ENCODE assay signal across 20 mouse cellular contexts in the genomic region with DNA sequence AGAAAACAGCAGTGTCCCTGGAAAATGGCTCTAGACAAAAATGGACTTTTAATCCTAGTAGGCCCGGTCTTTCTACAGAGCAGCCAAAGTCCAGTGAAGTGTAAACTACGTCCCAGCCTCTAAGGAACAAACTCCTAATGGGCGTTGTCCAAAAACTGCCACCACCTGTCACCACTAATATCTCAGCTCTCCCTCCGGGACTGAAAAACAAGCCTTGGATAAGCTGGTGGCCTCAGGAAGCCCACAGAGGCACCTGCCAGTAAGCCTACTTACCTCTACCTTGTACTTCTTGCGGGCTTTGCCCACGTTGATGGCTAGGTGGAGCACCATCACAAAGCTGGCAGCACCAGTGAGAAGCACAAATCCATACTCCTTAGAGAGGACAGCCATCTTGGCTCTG. TPM values are rescaled to one million over a fixed set of nuclear protein-coding genes. Genes with fewer than 3 reads are reported as not detected.
DNase-seq lines count a peak whose midpoint lies in the region; ATAC-seq and TF ChIP-seq lines count a peak whose summit lies in the region.
"Had no signal": no experiment of that assay in that cellular context is flagged by ENCODE, and none has a peak within 500 bp of the region (broad histone marks: within the 10 kb centered on the region; RNA-seq: fewer than 3 reads in every experiment).

No protein-coding gene starts in this region.

- no peak for TF ChIP-seq POLR2A in kidney, adult 2 months (IDR thresholded peaks at IDR 0.05; ENCODE audit: low read depth, low read length)

- H3K36me3 ChIP-seq in kidney, adult 2 months (ENCODE audit: control insufficient read depth, insufficient read depth, low read length): no peaks in the 10 kb centered on the region; the same call in 1 of the 2 replicates
- no peaks in the 10 kb centered on the region for H3K36me3 ChIP-seq in intestine, embryonic 15.5 days
- H3K36me3 ChIP-seq in liver, embryonic 13.5 days: peaks cover 95% of the 10 kb centered on the region
- peaks cover 4% of the 10 kb centered on the region; the same call in 1 of the 2 replicates for H3K36me3 ChIP-seq in stomach, embryonic 15.5 days
- H3K36me3 ChIP-seq: limb, embryonic 10.5 days had no signal

- H3K4me3 ChIP-seq in kidney, adult 2 months (ENCODE audit: insufficient read depth, low read depth, low read length): no peak overlapping the region
- no peak overlapping the region for H3K4me3 ChIP-seq in intestine, embryonic 15.5 days (replicated peaks)
- H3K4me3 ChIP-seq in liver, embryonic 13.5 days (replicated peaks): no peak overlapping the region
- no peak overlapping the region for H3K4me3 ChIP-seq in stomach, embryonic 15.5 days (replicated peaks)
- H3K4me3 ChIP-seq: left cerebral cortex, adult 2 months; limb, embryonic 10.5 days had no signal

- H3K9ac ChIP-seq in intestine, embryonic 15.5 days: no peak overlapping the region
- H3K9ac ChIP-seq in liver, embryonic 13.5 days: peak overlapping the region; percentile 12; the same call in 1 of the 2 replicates
- no peak overlapping the region for H3K9ac ChIP-seq in stomach, embryonic 15.5 days
- H3K9ac ChIP-seq: forebrain, postnatal 0 days had no signal

- peak; percentile 52 for ATAC-seq in intestine, embryonic 15.5 days
- ATAC-seq in liver, embryonic 13.5 days (ENCODE audit: low read depth): no peak
- ATAC-seq in stomach, embryonic 15.5 days (ENCODE audit: insufficient read depth, low FRiP score, low read depth): no peak
- ATAC-seq: forebrain, postnatal 0 days; hindbrain, embryonic 16.5 days; Patski had no signal

- no peaks in the 10 kb centered on the region for H3K27me3 ChIP-seq in kidney, adult 2 months (replicated peaks; ENCODE audit: control insufficient read depth, insufficient read depth, low read length)
- H3K27me3 ChIP-seq in intestine, embryonic 15.5 days (replicated peaks): no peaks in the 10 kb centered on the region
- no peaks in the 10 kb centered on the region for H3K27me3 ChIP-seq in liver, embryonic 13.5 days
- no peaks in the 10 kb centered on the region for H3K27me3 ChIP-seq in stomach, embryonic 15.5 days (replicated peaks)
- H3K27me3 ChIP-seq: Patski had no signal

- H3K4me2 ChIP-seq in intestine, embryonic 15.5 days (replicated peaks): no peak overlapping the region
- H3K4me2 ChIP-seq in liver, embryonic 13.5 days: no peak overlapping the region
- H3K4me2 ChIP-seq in stomach, embryonic 15.5 days: no peak overlapping the region
- H3K4me2 ChIP-seq: midbrain, embryonic 11.5 days had no signal

- 57% methylated on average over 6 of the region's 6 CpGs for WGBS in kidney, adult 2 months
- WGBS in intestine, embryonic 15.5 days: 56% methylated on average over 6 of the region's 6 CpGs
- 75% methylated on average over 6 of the region's 6 CpGs for WGBS in liver, embryonic 13.5 days (ENCODE audit: insufficient replicate concordance)
- WGBS in stomach, embryonic 15.5 days: 63% methylated on average over 6 of the region's 6 CpGs

- peaks cover 30% of the 10 kb centered on the region; the same call in 1 of the 2 replicates for H3K4me1 ChIP-seq in kidney, adult 2 months (ENCODE audit: control insufficient read depth, insufficient read depth, low read length)
- H3K4me1 ChIP-seq in intestine, embryonic 15.5 days (replicated peaks): peaks cover 11% of the 10 kb centered on the region; the same call in 1 of the 2 replicates
- peaks cover 95% of the 10 kb centered on the region for H3K4me1 ChIP-seq in liver, embryonic 13.5 days (replicated peaks)
- H3K4me1 ChIP-seq in stomach, embryonic 15.5 days: 0 out of 2 replicates have a peak, but pooled peaks cover 6% of the 10 kb centered on the region

- DNase-seq in kidney, adult 2 months: peak; percentile 78
- DNase-seq in kidney, adult 18-20 months: no peak
- DNase-seq in liver, embryonic 13.5 days: no peak
- DNase-seq in retina, postnatal 1 day: no peak
- no peak for DNase-seq in cerebellum, adult 18-20 months
- DNase-seq: adrenal gland, postnatal 36 days; cerebellum, adult 9-11 months; forebrain, postnatal 0 days; kidney, adult 11 months; layer of hippocampus, adult 9-11 months; lung, adult 18-20 months; lung, postnatal 10 days; right cerebral cortex, adult 18-20 months had no signal

- no peak overlapping the region; the same call in 1 of the 2 replicates for H3K27ac ChIP-seq in kidney, adult 2 months (ENCODE audit: insufficient read depth, low read depth, low read length)
- peak overlapping the region; percentile 55 for H3K27ac ChIP-seq in intestine, embryonic 15.5 days
- H3K27ac ChIP-seq in liver, embryonic 13.5 days: peak overlapping the region; percentile 40
- H3K27ac ChIP-seq in stomach, embryonic 15.5 days: peak overlapping the region; percentile 8
- H3K27ac ChIP-seq: left cerebral cortex, adult 2 months; limb, embryonic 10.5 days had no signal

- TF ChIP-seq CTCF in kidney, adult 2 months (conservative IDR thresholded peaks at IDR 0.05; ENCODE audit: insufficient read depth, insufficient read length, low read depth, low read length): no peak

- no peaks in the 10 kb centered on the region for H3K9me3 ChIP-seq in intestine, embryonic 15.5 days
- H3K9me3 ChIP-seq in liver, embryonic 13.5 days (replicated peaks): no peaks in the 10 kb centered on the region
- H3K9me3 ChIP-seq in stomach, embryonic 15.5 days: no peaks in the 10 kb centered on the region
- H3K9me3 ChIP-seq: limb, embryonic 10.5 days had no signal

RNA-seq across cellular contexts. Expression of a gene that starts 15.6 kb away (rescaled TPM):
- 560 and 626 TPM in 2 replicates for polyA plus RNA-seq in kidney, adult 2 months (2012; rRNA removed)
- 247 and 298 TPM in 2 replicates for polyA plus RNA-seq in intestine, embryonic 15.5 days (2015; fragmentation: Nextera tagmentation; extraction: Ambion mirVana)
- 337 and 409 TPM in 2 replicates for polyA plus RNA-seq in liver, embryonic 13.5 days (2015; fragmentation: Nextera tagmentation; extraction: Ambion mirVana)
- 184 and 224 TPM in 2 replicates for polyA plus RNA-seq in stomach, embryonic 15.5 days (2015; fragmentation: Nextera tagmentation; extraction: Ambion mirVana)

RNA-seq across cellular contexts. Expression of a gene that starts 28.2 kb away (rescaled TPM):
- polyA plus RNA-seq in kidney, adult 2 months (2012; rRNA removed): 150 and 171 TPM in 2 replicates
- polyA plus RNA-seq in intestine, embryonic 15.5 days (2015; fragmentation: Nextera tagmentation; extraction: Ambion mirVana): 133 and 156 TPM in 2 replicates
- 85.4 and 92.0 TPM in 2 replicates for polyA plus RNA-seq in liver, embryonic 13.5 days (2015; fragmentation: Nextera tagmentation; extraction: Ambion mirVana)
- 77.1 and 92.8 TPM in 2 replicates for polyA plus RNA-seq in stomach, embryonic 15.5 days (2015; fragmentation: Nextera tagmentation; extraction: Ambion mirVana)
